Mouse (Mus musculus) hindbrain, embryonic 15.5 days (tissue): ENCODE data around the gene Mapkap1. TPM values are rescaled to one million over a fixed set of nuclear protein-coding genes. Genes with fewer than 3 reads are reported as not detected.

Source experiments
- ATAC-seq: fragments of 200-750 bp; cut with Nextera tagmentation; 2 replicates; pipeline ENCODE4 v1.8.0; 2017; ENCODE audit warnings: low read depth, moderate number of reproducible peaks, moderate TSS enrichment; ENCODE audit not compliant: low FRiP score
- H3K27ac ChIP-seq: fragments of 300-500 bp; sonication (generic); replicated peaks from 2 replicates; pipeline ENCODE4 v1.5.1; 2015; ENCODE audit warnings: mild to moderate bottlenecking, inconsistent platforms
- H3K27me3 ChIP-seq: fragments of 300-500 bp; sonication (generic); 2 replicates; pipeline ENCODE4 v1.6.1; 2015; ENCODE audit warnings: control low read depth, inconsistent platforms
- H3K36me3 ChIP-seq: fragments of 300-500 bp; sonication (generic); 2 replicates; pipeline ENCODE4 v1.6.1; 2015; ENCODE audit warnings: control low read depth, inconsistent platforms
- H3K4me1 ChIP-seq: fragments of 300-500 bp; sonication (generic); replicated peaks from 2 replicates; pipeline ENCODE4 v1.6.1; 2015; ENCODE audit warnings: control low read depth, inconsistent platforms
- H3K4me2 ChIP-seq: fragments of 300-500 bp; sonication (generic); 2 replicates; pipeline ENCODE4 v1.6.1; 2015; ENCODE audit warnings: moderate library complexity, mild to moderate bottlenecking, inconsistent platforms
- H3K4me3 ChIP-seq: fragments of 300-500 bp; sonication (generic); 2 replicates; pipeline ENCODE4 v1.5.1; 2015; ENCODE audit warnings: mild to moderate bottlenecking, inconsistent platforms
- H3K9ac ChIP-seq: fragments of 300-500 bp; sonication (generic); 2 replicates; pipeline ENCODE4 v1.6.1; 2015; ENCODE audit warnings: inconsistent platforms
- H3K9me3 ChIP-seq: fragments of 300-500 bp; sonication (generic); 2 replicates; pipeline ENCODE4 v1.6.1; 2016; ENCODE audit warnings: control low read depth, inconsistent platforms
- WGBS: fragments of 180-500 bp; shearing (Covaris S2); methylation state at CpG from one replicate; pipeline ENCODE4 v1.1.7; 2015; 5-methylcytosine and 5-hydroxymethylcytosine counted together
- polyA plus RNA-seq: library from polyadenylated mRNA; unstranded; fragments of >200 nt; fragmentation: Nextera tagmentation; extraction: Ambion mirVana; gene quantifications from 2 replicates; pipeline ENCODE4 v1.2.1, GENCODE M21; 2015

Gene Mapkap1
- polyA plus RNA-seq, 1 experiment from 2014 or later = 98.3 TPM

GRCm38 (mm10) chr2:34537356-34537755 is 130.8 kb downstream of the Mapkap1 start:
- H3K4me3 ChIP-seq = no peak overlapping the region
- WGBS = 73% methylated on average over 3 of the region's 3 CpGs
- H3K36me3 ChIP-seq = no peaks in the 10 kb centered on the region
- ATAC-seq = no peak
- H3K9me3 ChIP-seq = no peaks in the 10 kb centered on the region
- H3K4me1 ChIP-seq = peaks cover 24% of the 10 kb centered on the region
- H3K9ac ChIP-seq = no peak overlapping the region
- no peak overlapping the region for H3K4me2 ChIP-seq
- no peaks in the 10 kb centered on the region for H3K27me3 ChIP-seq
- no peak overlapping the region for H3K27ac ChIP-seq

- ATAC-seq = no peak
- no peak overlapping the region for H3K4me2 ChIP-seq
- 0 out of 2 replicates have a peak overlapping the region, but pooled peaks have one; percentile 8 for H3K27ac ChIP-seq
- H3K9ac ChIP-seq = no peak overlapping the region
- H3K4me1 ChIP-seq = peaks cover 27% of the 10 kb centered on the region
- H3K27me3 ChIP-seq = no peaks in the 10 kb centered on the region
- WGBS = 63% methylated on average over 7 of the region's 7 CpGs
- H3K9me3 ChIP-seq = no peaks in the 10 kb centered on the region
- H3K36me3 ChIP-seq = no peaks in the 10 kb centered on the region
- no peak overlapping the region for H3K4me3 ChIP-seq
Measured at GRCm38 (mm10) chr2:34543581-34543980, 137.0 kb downstream of the Mapkap1 start.

- Histone ChIP-seq H3K4me1 (peaks cover 23% of the 10 kb centered on the region), H3K27me3 (no peaks in the 10 kb centered on the region), H3K9me3 (no peaks in the 10 kb centered on the region), H3K4me2 (no peak overlapping the region), H3K4me3 (no peak overlapping the region), H3K27ac (0 out of 2 replicates have a peak overlapping the region, but pooled peaks have one; percentile 8), H3K36me3 (no peaks in the 10 kb centered on the region), H3K9ac (no peak overlapping the region)
- no peak for ATAC-seq
- 39% methylated on average over 3 of the region's 3 CpGs for WGBS
Measured at GRCm38 (mm10) chr2:34544021-34544420, 137.4 kb downstream of the Mapkap1 start.

GRCm38 (mm10) chr2:34544646-34545395 is 138.2 kb downstream of the Mapkap1 start:
- Histone ChIP-seq H3K4me3 (no peak overlapping the region), H3K9me3 (no peaks in the 10 kb centered on the region), H3K27ac (no peak overlapping the region), H3K9ac (no peak overlapping the region), H3K4me2 (no peak overlapping the region), H3K36me3 (no peaks in the 10 kb centered on the region), H3K4me1 (peaks cover 25% of the 10 kb centered on the region), H3K27me3 (no peaks in the 10 kb centered on the region)
- ATAC-seq = no peak
- WGBS = 93% methylated on average over 13 of the region's 13 CpGs

GRCm38 (mm10) chr2:34546176-34546677 is 139.7 kb downstream of the Mapkap1 start:
- Histone ChIP-seq H3K4me2 (no peak overlapping the region), H3K27ac (peak overlapping the region; percentile 31; the same call in 1 of the 2 replicates), H3K9me3 (no peaks in the 10 kb centered on the region), H3K4me3 (no peak overlapping the region), H3K36me3 (no peaks in the 10 kb centered on the region), H3K4me1 (peaks cover 25% of the 10 kb centered on the region), H3K9ac (no peak overlapping the region), H3K27me3 (no peaks in the 10 kb centered on the region)
- 73% methylated on average over 3 of the region's 3 CpGs for WGBS
- ATAC-seq = peak; percentile 68; the same call in 1 of the 2 replicates

- no peaks in the 10 kb centered on the region for H3K9me3 ChIP-seq
- no peak for ATAC-seq
- no peaks in the 10 kb centered on the region for H3K36me3 ChIP-seq
- WGBS = 85% methylated on average over 4 of the region's 4 CpGs
- no peak overlapping the region for H3K4me3 ChIP-seq
- H3K27ac ChIP-seq = no peak overlapping the region
- H3K4me2 ChIP-seq = no peak overlapping the region
- no peaks in the 10 kb centered on the region for H3K27me3 ChIP-seq
- peaks cover 25% of the 10 kb centered on the region for H3K4me1 ChIP-seq
- no peak overlapping the region for H3K9ac ChIP-seq
Measured at GRCm38 (mm10) chr2:34547516-34547915, 140.9 kb downstream of the Mapkap1 start.

- Histone ChIP-seq H3K27me3 (no peaks in the 10 kb centered on the region), H3K4me1 (peaks cover 16% of the 10 kb centered on the region), H3K9ac (no peak overlapping the region), H3K27ac (no peak overlapping the region), H3K36me3 (no peaks in the 10 kb centered on the region), H3K4me2 (no peak overlapping the region), H3K9me3 (no peaks in the 10 kb centered on the region), H3K4me3 (no peak overlapping the region)
- 88% methylated on average over 5 of the region's 5 CpGs for WGBS
- ATAC-seq = no peak
Measured at GRCm38 (mm10) chr2:34548961-34549360, 142.4 kb downstream of the Mapkap1 start.

GRCm38 (mm10) chr2:34549469-34549868 is 142.9 kb downstream of the Mapkap1 start:
- no peaks in the 10 kb centered on the region for H3K9me3 ChIP-seq
- H3K36me3 ChIP-seq = no peaks in the 10 kb centered on the region
- no peak for ATAC-seq
- H3K4me1 ChIP-seq = peaks cover 12% of the 10 kb centered on the region
- no peak overlapping the region for H3K9ac ChIP-seq
- no peak overlapping the region for H3K27ac ChIP-seq
- no peak overlapping the region for H3K4me2 ChIP-seq
- no peaks in the 10 kb centered on the region for H3K27me3 ChIP-seq
- WGBS = 63% methylated on average over 7 of the region's 7 CpGs
- no peak overlapping the region for H3K4me3 ChIP-seq

- 61% methylated on average over 2 of the region's 2 CpGs for WGBS
- Histone ChIP-seq H3K27me3 (no peaks in the 10 kb centered on the region), H3K4me3 (no peak overlapping the region), H3K4me2 (no peak overlapping the region), H3K4me1 (peaks cover 7% of the 10 kb centered on the region), H3K9me3 (no peaks in the 10 kb centered on the region), H3K9ac (no peak overlapping the region), H3K36me3 (no peaks in the 10 kb centered on the region), H3K27ac (no peak overlapping the region)
- ATAC-seq = no peak
Measured at GRCm38 (mm10) chr2:34552772-34553171, 146.2 kb downstream of the Mapkap1 start.

GRCm38 (mm10) chr2:34553580-34554231 is 147.1 kb downstream of the Mapkap1 start:
- 87% methylated on average over 6 of the region's 6 CpGs for WGBS
- ATAC-seq = no peak
- no peak overlapping the region for H3K27ac ChIP-seq
- no peaks in the 10 kb centered on the region for H3K27me3 ChIP-seq
- peaks cover 7% of the 10 kb centered on the region for H3K4me1 ChIP-seq
- no peaks in the 10 kb centered on the region for H3K36me3 ChIP-seq
- no peak overlapping the region for H3K4me2 ChIP-seq
- no peaks in the 10 kb centered on the region for H3K9me3 ChIP-seq
- no peak overlapping the region for H3K4me3 ChIP-seq
- no peak overlapping the region for H3K9ac ChIP-seq

GRCm38 (mm10) chr2:34560146-34560545 is 153.6 kb downstream of the Mapkap1 start:
- 87% methylated on average over 5 of the region's 5 CpGs for WGBS
- H3K4me1 ChIP-seq = peaks cover 7% of the 10 kb centered on the region; the same call in 1 of the 2 replicates
- H3K9me3 ChIP-seq = no peaks in the 10 kb centered on the region
- no peak for ATAC-seq
- H3K36me3 ChIP-seq = no peaks in the 10 kb centered on the region
- H3K4me3 ChIP-seq = no peak overlapping the region
- no peak overlapping the region for H3K9ac ChIP-seq
- no peak overlapping the region for H3K27ac ChIP-seq
- H3K4me2 ChIP-seq = no peak overlapping the region
- no peaks in the 10 kb centered on the region for H3K27me3 ChIP-seq

- WGBS = 64% methylated on average over 12 of the region's 12 CpGs
- H3K27ac ChIP-seq = peak overlapping the region; percentile 27; the same call in 1 of the 2 replicates
- no peak overlapping the region for H3K4me3 ChIP-seq
- H3K36me3 ChIP-seq = no peaks in the 10 kb centered on the region
- no peak for ATAC-seq
- H3K9me3 ChIP-seq = no peaks in the 10 kb centered on the region
- H3K9ac ChIP-seq = no peak overlapping the region
- 0 out of 2 replicates have a peak, but pooled peaks cover 3% of the 10 kb centered on the region for H3K4me1 ChIP-seq
- no peak overlapping the region for H3K4me2 ChIP-seq
- H3K27me3 ChIP-seq = no peaks in the 10 kb centered on the region
Measured at GRCm38 (mm10) chr2:34563089-34563694, 156.6 kb downstream of the Mapkap1 start.
